Mouse (Mus musculus) forebrain, embryonic 14.5 days (tissue): ENCODE results near the gene Plagl2. TPM values are rescaled to one million over a fixed set of nuclear protein-coding genes. Genes with fewer than 3 reads are reported as not detected.

Experiments used
- ATAC-seq: fragments of 200-750 bp; cut with Nextera tagmentation; 2 replicates; pipeline ENCODE4 v1.8.0; 2017; ENCODE audit warnings: mild to moderate bottlenecking, moderate library complexity
- DNase-seq: peaks from one replicate; pipeline ENCODE4 v3.0.0-alpha.2; 2015; ENCODE audit warnings: low spot score
- H3K27ac ChIP-seq: fragments of 300-500 bp; sonication (generic); 2 replicates; pipeline ENCODE4 v1.5.1; 2014; ENCODE audit warnings: low read depth, mild to moderate bottlenecking, control low read depth, low read length, moderate library complexity
- H3K27me3 ChIP-seq: fragments of 300-500 bp; sonication (generic); replicated peaks from 2 replicates; pipeline ENCODE4 v1.6.1; 2014; ENCODE audit warnings: low read length, control low read depth, mixed read lengths; ENCODE audit not compliant: control insufficient read depth, insufficient read depth
- H3K36me3 ChIP-seq: fragments of 300-500 bp; sonication (generic); 2 replicates; pipeline ENCODE4 v1.6.1; 2014; ENCODE audit warnings: low read length, control low read depth; ENCODE audit not compliant: control insufficient read depth, insufficient read depth
- H3K4me1 ChIP-seq: fragments of 300-500 bp; sonication (generic); 2 replicates; pipeline ENCODE4 v1.6.1; 2014; ENCODE audit warnings: antibody characterized with exemption, low read length, control low read depth; ENCODE audit not compliant: control insufficient read depth, insufficient read depth
- H3K4me2 ChIP-seq: fragments of 300-500 bp; sonication (generic); 2 replicates; pipeline ENCODE4 v1.6.1; 2014; ENCODE audit warnings: mild to moderate bottlenecking, control low read depth, low read length
- H3K4me3 ChIP-seq: fragments of 300-500 bp; sonication (generic); 2 replicates; pipeline ENCODE4 v1.5.1; 2014; ENCODE audit warnings: low read depth, low read length, control low read depth
- H3K9ac ChIP-seq: fragments of 300-500 bp; sonication (generic); 2 replicates; pipeline ENCODE4 v1.6.1; 2014; ENCODE audit warnings: mild to moderate bottlenecking, low read length, control low read depth, moderate library complexity
- H3K9me3 ChIP-seq: fragments of 300-500 bp; sonication (generic); replicated peaks from 2 replicates; pipeline ENCODE4 v1.6.1; 2016; ENCODE audit warnings: low read length, control low read depth, mixed read lengths; ENCODE audit not compliant: control insufficient read depth
- WGBS: fragments of 180-500 bp; shearing (Covaris S2); extraction: QIAGEN DNeasy Blood & Tissue Kit; methylation state at CpG from one replicate; pipeline ENCODE4 v1.1.7; 2014; 5-methylcytosine and 5-hydroxymethylcytosine counted together
- polyA plus RNA-seq: library from polyadenylated mRNA; unstranded; fragments of >200 nt; fragmentation: Nextera tagmentation; extraction: Ambion mirVana; gene quantifications from 2 replicates; pipeline ENCODE4 v1.2.1, GENCODE M21; 2014

Plagl2 gene
- polyA plus RNA-seq, 1 experiment from 2014 or later = 9.2 TPM

DNA sequence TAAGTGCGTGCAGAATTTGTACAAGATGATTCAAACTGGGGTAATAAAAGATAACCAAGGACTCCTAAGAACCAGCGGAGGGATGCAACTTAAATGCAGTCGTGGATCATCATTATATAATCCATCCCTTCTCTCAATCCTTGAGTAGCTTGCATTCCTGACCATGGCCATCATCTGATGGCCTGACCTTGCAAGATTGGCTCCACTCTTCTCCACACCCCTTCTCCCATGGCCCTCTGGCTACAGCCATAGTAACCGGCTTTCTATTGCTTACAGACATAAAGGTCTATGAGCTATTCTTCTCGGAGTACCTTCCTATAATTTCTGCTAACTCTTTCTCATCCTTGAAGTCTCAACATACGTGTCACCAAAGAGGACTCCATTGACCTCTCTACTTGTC, 930 bp upstream of the Plagl2 start:
- Histone ChIP-seq H3K9me3 (no peaks in the 10 kb centered on the region), H3K27me3 (no peaks in the 10 kb centered on the region), H3K4me1 (peaks cover 15% of the 10 kb centered on the region), H3K36me3 (peaks cover 12% of the 10 kb centered on the region; the same call in 1 of the 2 replicates), H3K9ac (peak overlapping the region; percentile 96), H3K27ac (no peak overlapping the region), H3K4me2 (peak overlapping the region; percentile 95), H3K4me3 (peak overlapping the region; percentile 94)
- WGBS = 65% methylated on average over 6 of the region's 6 CpGs
- no peak for ATAC-seq
- DNase-seq = no peak

DNA sequence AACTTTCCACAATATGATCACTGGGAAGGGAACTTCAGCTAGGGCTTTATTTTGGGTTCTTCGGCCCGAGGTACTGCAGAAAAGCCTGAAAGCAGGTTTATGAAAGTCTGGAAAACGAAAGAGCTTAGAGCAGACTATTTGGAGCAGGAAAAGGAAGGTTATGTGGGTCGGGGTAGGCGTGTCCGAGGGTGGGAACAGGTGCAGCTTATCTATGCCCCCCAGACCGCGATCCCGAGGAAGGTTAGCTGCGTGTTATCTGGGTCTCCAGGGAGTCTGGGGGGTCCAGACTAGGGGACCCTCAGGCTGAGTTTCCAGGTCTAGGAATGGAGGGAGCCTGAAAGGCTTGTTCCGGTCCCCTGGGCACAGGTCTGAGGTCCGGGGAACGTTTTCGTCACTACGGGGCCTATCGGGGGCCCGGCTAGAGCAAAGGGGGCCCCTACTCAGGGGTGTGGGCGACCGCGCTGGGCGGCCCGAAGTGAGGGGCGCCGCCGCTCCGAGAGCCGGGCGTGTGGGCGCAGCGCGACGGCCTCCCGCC, 458 bp downstream of the Plagl2 start:
- peaks cover 21% of the 10 kb centered on the region for H3K36me3 ChIP-seq
- peak overlapping the region; percentile 95 for H3K4me2 ChIP-seq
- ATAC-seq (peak; percentile 68; the same call in 1 of the 2 replicates), DNase-seq (peak; percentile 21)
- H3K9me3 ChIP-seq = no peaks in the 10 kb centered on the region
- H3K27ac ChIP-seq = peak overlapping the region; percentile 80
- H3K4me3 ChIP-seq = peak overlapping the region; percentile 94
- H3K4me1 ChIP-seq = peaks cover 15% of the 10 kb centered on the region
- WGBS = under 1% methylated on average over 21 of the region's 33 CpGs
- peak overlapping the region; percentile 96 for H3K9ac ChIP-seq
- H3K27me3 ChIP-seq = no peaks in the 10 kb centered on the region

DNA sequence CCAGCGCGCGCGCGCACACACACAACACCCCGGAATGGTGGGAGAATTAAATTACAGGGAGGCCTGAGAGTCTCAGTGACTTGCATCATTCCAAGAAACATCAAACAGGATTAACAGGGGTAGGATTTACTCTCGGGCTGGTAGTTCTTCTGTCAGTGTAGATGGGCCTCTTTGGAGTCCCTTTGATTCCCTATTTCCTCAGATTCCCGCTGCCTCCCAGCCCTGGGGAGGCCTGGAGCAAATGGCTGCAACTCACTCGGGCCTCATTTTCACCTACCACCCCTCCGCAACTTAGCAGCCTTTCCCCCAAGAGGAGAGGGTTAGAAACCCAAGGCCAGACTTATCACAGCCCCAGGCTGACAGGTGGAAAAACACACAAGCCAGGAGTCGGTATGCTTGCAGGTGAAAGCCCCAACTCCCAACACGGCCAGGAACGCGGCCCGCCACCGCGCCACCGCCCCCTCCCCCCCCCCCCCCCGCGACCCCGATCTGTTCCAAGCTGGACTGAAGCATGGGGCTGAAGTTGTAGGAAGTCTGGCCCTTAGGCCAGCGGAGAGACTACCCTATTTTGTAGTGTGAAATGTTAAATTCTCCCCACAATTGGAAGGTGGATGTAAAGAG, 1.3 kb downstream of the Plagl2 start:
- Histone ChIP-seq H3K4me3 (peak overlapping the region; percentile 94), H3K27me3 (no peaks in the 10 kb centered on the region), H3K9me3 (no peaks in the 10 kb centered on the region), H3K4me2 (peak overlapping the region; percentile 95), H3K9ac (peak overlapping the region; percentile 96), H3K27ac (no peak overlapping the region), H3K4me1 (peaks cover 15% of the 10 kb centered on the region), H3K36me3 (peaks cover 25% of the 10 kb centered on the region)
- 1% methylated on average over 21 of the region's 22 CpGs for WGBS
- DNase-seq = peak; percentile 34
- no peak for ATAC-seq

DNA sequence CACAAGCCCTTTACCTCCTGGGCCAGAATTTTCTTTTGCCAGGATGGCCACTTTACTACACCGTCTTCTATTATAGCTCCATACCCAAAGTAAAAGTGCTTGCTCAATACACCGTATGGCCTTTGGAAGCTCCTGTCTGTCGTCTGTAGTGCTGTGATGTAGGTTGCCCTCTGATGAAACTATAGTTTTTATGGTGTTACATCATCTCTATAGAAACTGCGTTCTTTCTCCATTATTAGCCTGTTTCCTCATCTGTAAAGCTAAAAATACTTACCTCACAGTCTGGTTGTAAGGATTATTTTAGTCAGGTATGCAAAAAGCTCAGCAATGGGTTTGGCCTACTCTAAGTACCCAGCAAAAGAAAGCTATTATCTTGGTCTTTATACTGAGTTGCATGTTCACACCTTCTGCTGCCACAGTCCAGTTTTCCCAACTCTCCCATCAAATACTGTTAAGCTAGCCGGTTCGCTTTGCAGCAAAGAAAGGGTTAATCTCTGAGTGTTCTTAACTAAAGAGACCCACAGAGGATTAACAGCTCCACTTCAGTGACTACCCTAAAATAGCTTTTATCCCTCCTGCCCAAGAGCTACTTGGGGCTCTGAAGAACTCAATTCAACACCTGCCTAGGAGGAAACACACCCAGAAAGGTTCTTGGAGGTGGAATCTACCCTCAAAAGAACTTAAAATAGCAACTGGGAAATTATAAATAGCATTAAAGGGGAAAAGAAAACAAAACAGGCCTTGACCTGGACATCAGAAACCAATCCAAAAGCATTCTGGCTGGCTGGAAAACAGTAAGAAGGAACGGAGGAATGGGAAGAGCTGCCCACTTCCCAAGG, 2.0 kb downstream of the Plagl2 start:
- Histone ChIP-seq H3K4me1 (peaks cover 15% of the 10 kb centered on the region), H3K9me3 (no peaks in the 10 kb centered on the region), H3K27me3 (no peaks in the 10 kb centered on the region), H3K27ac (no peak overlapping the region), H3K4me3 (peak overlapping the region; percentile 94), H3K4me2 (peak overlapping the region; percentile 95), H3K9ac (peak overlapping the region; percentile 96), H3K36me3 (peaks cover 32% of the 10 kb centered on the region)
- WGBS = 38% methylated on average over 7 of the region's 7 CpGs
- no peak for ATAC-seq
- no peak for DNase-seq

DNA sequence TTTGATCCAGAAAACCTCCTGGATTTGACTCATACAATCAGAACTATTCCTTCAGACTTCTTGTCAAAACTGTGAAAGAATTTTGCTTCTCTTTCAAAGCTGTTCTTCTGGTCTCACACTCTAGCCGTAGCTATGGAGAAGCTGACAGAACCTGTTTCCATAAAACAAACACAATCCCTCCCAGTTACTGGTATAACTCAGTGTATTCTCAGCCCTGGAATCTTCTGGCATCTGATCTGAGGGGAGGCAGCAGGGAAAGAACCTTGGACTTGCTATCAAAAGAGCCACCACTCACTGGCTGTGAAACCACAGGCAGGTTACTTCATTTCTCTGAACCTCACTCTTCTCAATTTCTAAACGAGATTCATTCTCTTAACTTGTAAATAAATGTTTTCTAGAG, 2.8 kb downstream of the Plagl2 start:
- no peak for ATAC-seq
- DNase-seq = no peak
- H3K27ac ChIP-seq = no peak overlapping the region
- H3K9ac ChIP-seq = no peak overlapping the region
- peaks cover 15% of the 10 kb centered on the region for H3K4me1 ChIP-seq
- WGBS = 64% methylated on average over 2 of the region's 2 CpGs
- H3K9me3 ChIP-seq = no peaks in the 10 kb centered on the region
- H3K4me2 ChIP-seq = no peak overlapping the region; the same call in 1 of the 2 replicates
- H3K4me3 ChIP-seq = no peak overlapping the region
- no peaks in the 10 kb centered on the region for H3K27me3 ChIP-seq
- peaks cover 36% of the 10 kb centered on the region for H3K36me3 ChIP-seq

DNA sequence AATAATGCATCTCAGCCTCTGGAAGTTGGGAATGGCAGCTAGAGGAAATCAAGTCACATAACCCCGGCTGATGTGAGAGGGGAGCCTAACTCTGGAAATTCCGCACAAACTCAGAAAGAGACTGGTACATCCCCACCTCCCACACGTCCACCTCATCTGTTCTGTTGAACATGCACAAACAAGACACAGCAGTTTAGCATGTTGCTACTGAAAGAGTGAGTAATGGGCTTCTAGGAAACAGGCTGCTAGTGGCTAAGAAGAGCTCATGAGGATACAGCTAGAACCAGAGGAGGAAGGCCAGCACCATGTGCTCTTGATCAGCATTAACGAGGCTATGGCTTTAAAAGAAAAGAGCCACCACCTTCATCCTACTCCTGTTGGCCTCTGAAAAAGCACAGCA, 3.3 kb downstream of the Plagl2 start:
- 68% methylated on average over 4 of the region's 4 CpGs for WGBS
- H3K9me3 ChIP-seq = no peaks in the 10 kb centered on the region
- ATAC-seq (no peak), DNase-seq (no peak)
- no peak overlapping the region for H3K9ac ChIP-seq
- H3K4me1 ChIP-seq = peaks cover 15% of the 10 kb centered on the region
- peaks cover 39% of the 10 kb centered on the region for H3K36me3 ChIP-seq
- no peak overlapping the region for H3K4me3 ChIP-seq
- no peaks in the 10 kb centered on the region for H3K27me3 ChIP-seq
- H3K27ac ChIP-seq = no peak overlapping the region
- H3K4me2 ChIP-seq = no peak overlapping the region

DNA sequence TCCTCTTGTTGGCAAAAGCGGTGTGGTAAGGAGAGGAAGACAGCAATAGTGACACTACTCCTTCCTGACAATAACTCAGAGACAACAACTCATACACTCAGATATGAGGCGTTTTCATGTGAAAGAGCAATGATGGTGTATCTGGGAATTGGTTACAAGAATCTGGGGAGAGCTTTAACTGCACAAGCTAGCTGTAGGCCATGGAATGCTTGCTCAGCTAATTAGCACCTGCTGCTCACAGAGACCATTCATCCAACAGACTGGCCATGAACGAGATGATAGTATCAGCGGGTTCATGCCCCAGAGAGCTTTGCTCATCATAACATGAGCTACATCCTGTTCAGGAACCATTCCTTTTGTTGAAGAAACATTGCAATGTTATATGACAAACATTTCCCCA, 4.0 kb downstream of the Plagl2 start:
- ATAC-seq (no peak), DNase-seq (no peak)
- Histone ChIP-seq H3K4me3 (no peak overlapping the region), H3K4me1 (peaks cover 14% of the 10 kb centered on the region), H3K4me2 (no peak overlapping the region), H3K9me3 (no peaks in the 10 kb centered on the region), H3K36me3 (peaks cover 44% of the 10 kb centered on the region), H3K9ac (no peak overlapping the region), H3K27me3 (no peaks in the 10 kb centered on the region), H3K27ac (no peak overlapping the region)
- 68% methylated on average over 4 of the region's 4 CpGs for WGBS

DNA sequence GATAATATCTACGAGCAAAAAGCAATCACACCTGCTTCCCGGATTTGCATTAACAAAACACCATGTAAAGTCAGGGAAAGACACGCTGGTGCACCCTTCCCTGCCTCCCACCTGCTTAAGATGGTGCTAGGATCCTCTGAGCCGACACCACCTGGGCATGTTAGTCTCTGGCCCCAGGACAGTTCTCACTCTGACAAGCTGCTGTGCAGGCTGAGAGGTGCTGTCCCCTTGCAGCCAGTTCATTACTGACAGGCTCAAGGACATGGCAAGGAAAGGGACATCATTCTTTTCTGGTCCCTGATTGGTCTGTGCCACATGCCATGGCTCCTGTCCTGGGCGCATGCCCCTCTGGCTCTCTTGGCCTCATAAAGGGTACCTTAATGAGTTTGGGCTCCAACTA, 12.7 kb downstream of the Plagl2 start:
- H3K27ac ChIP-seq = no peak overlapping the region
- no peak overlapping the region for H3K4me2 ChIP-seq
- H3K9ac ChIP-seq = no peak overlapping the region
- DNase-seq (no peak), ATAC-seq (no peak)
- WGBS = 86% methylated on average over 5 of the region's 5 CpGs
- H3K9me3 ChIP-seq = no peaks in the 10 kb centered on the region
- no peaks in the 10 kb centered on the region for H3K27me3 ChIP-seq
- peaks cover 63% of the 10 kb centered on the region for H3K36me3 ChIP-seq
- no peak overlapping the region for H3K4me3 ChIP-seq
- H3K4me1 ChIP-seq = no peaks in the 10 kb centered on the region

DNA sequence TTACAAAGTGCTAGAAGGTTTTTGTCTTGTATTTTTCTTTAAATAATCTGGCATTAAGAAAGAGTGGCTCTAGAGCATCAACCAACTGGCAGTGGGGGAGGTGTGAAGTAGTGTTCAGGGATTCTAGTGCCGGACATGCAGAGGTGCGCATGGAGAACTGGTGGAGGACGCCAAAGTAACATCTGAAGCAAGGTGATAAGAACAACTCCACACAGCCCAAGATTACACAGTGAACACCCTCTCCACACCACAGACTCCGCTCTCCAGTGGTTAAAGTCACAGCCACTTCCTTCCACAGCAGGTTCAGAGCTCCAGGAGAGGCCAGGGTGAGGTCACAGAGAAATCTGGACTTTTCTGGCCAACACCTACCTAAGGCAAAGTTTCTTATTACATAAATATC, 13.3 kb downstream of the Plagl2 start:
- no peak for ATAC-seq
- no peak overlapping the region for H3K9ac ChIP-seq
- H3K4me1 ChIP-seq = no peaks in the 10 kb centered on the region
- H3K27ac ChIP-seq = no peak overlapping the region
- WGBS = 93% methylated on average over 4 of the region's 4 CpGs
- no peaks in the 10 kb centered on the region for H3K27me3 ChIP-seq
- H3K4me2 ChIP-seq = no peak overlapping the region
- no peaks in the 10 kb centered on the region for H3K9me3 ChIP-seq
- H3K36me3 ChIP-seq = peaks cover 57% of the 10 kb centered on the region
- H3K4me3 ChIP-seq = no peak overlapping the region
- no peak for DNase-seq
